7 mouse cellular contexts compared by ENCODE assay signal in the genomic region with DNA sequence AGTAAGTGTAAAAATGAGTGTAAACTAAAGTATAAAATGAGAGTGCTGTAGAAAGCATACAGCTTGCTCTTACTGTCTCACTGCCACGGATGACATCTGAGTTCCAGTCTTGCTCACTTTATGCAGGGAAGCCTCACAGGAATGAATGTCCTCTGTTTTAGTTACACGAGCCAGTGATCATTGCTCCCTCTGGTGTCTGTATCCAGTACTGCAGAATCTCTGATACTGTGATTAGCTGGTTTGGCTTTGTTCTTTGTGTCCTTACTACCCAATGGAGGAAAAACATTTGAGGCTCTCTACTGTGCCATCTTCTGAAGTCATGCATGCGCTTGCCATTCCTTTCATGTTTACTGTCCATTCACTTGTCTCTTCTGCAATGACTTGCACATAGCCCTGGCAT.
DNase-seq lines count a peak whose midpoint lies in the region; ATAC-seq and TF ChIP-seq lines count a peak whose summit lies in the region.

No protein-coding gene starts in this region.

- no peak for TF ChIP-seq EP300 in ES-Bruce4 (IDR thresholded peaks at IDR 0.05; ENCODE audit: insufficient read depth, low read depth, low read length)

- H3K27ac ChIP-seq in ES-Bruce4 (ENCODE audit: insufficient read depth, low read length): no peak overlapping the region
- H3K27ac ChIP-seq in layer of hippocampus, adult 2 months: no peak overlapping the region

- ATAC-seq in granulocyte monocyte progenitor cell, adult 5-6 weeks (replicated peaks; ENCODE audit: poor library complexity, severe bottlenecking): peak; percentile 82

- TF ChIP-seq CTCF in ES-Bruce4 (IDR thresholded peaks at IDR 0.05; ENCODE audit: low read depth, low read length): peak; percentile 1
- TF ChIP-seq CTCF in layer of hippocampus, adult 2 months (conservative IDR thresholded peaks at IDR 0.05): peak; percentile 98

- DNase-seq in WW6 (ENCODE audit: low read depth, low spot score): peak; percentile 61
- DNase-seq in cerebellum, postnatal 36 days: peak; percentile 46 to 78
- peak; percentile 67 to 84 for DNase-seq in layer of hippocampus, adult 2 months (ENCODE audit: low spot score in 2 of 2)
- DNase-seq in lung, postnatal 25 days (ENCODE audit: low spot score): peak; percentile 66
- DNase-seq in right cerebral cortex, postnatal 14 days: peak; percentile 54

- TF ChIP-seq POLR2A in ES-Bruce4 (IDR thresholded peaks at IDR 0.05; ENCODE audit: insufficient read depth, low read length): no peak

- H3K27me3 ChIP-seq in ES-Bruce4 (ENCODE audit: control insufficient read depth, insufficient read depth, low read length, poor library complexity, severe bottlenecking): no peaks in the 10 kb centered on the region

- H3K4me3 ChIP-seq in ES-Bruce4 (ENCODE audit: low read depth, low read length): no peak overlapping the region
- H3K4me3 ChIP-seq in layer of hippocampus, adult 2 months: no peak overlapping the region

- H3K4me1 ChIP-seq in ES-Bruce4 (ENCODE audit: control insufficient read depth, insufficient read depth, low read length): peaks cover 3% of the 10 kb centered on the region

- H3K9me3 ChIP-seq in ES-Bruce4 (replicated peaks; ENCODE audit: control insufficient read depth, insufficient read depth, low read length, poor library complexity, severe bottlenecking): 0 out of 2 replicates have a peak, but pooled peaks cover 2% of the 10 kb centered on the region

- H3K36me3 ChIP-seq in ES-Bruce4 (ENCODE audit: control insufficient read depth, insufficient read depth, low read length, poor library complexity, severe bottlenecking): no peaks in the 10 kb centered on the region

- H3K9ac ChIP-seq in ES-Bruce4 (ENCODE audit: low read depth, poor library complexity, severe bottlenecking): no peak overlapping the region
